Mouse (Mus musculus) myocyte (in vitro differentiated cells): ENCODE measurements around the gene Srrm3. TPM values are rescaled to one million over a fixed set of nuclear protein-coding genes. Genes with fewer than 3 reads are reported as not detected.

Experiments
- H3K27me3 ChIP-seq: one replicate; pipeline ENCODE4 v1.6.1; 2011; ENCODE audit not compliant: control insufficient read depth, insufficient read depth, insufficient read length
- H3K36me3 ChIP-seq: one replicate; pipeline ENCODE4 v1.6.1; 2011; ENCODE audit not compliant: control insufficient read depth, insufficient read depth
- H3K4me2 ChIP-seq: one replicate; pipeline ENCODE4 v1.6.1; 2011; ENCODE audit warnings: low read depth, control low read depth
- H3K4me3 ChIP-seq: one replicate; pipeline ENCODE4 v1.5.1; 2011; ENCODE audit warnings: mild to moderate bottlenecking, control low read depth, moderate library complexity
- H3K79me2 ChIP-seq: one replicate; pipeline ENCODE4 v1.6.1; 2011; ENCODE audit not compliant: control insufficient read depth, insufficient read depth
- H3ac ChIP-seq: one replicate; pipeline ENCODE4 v1.6.1; 2011; ENCODE audit not compliant: control insufficient read depth, insufficient read length
- CEBPB ChIP-seq: IDR thresholded peaks from 2 replicates; pipeline ENCODE4 v1.6.1; 2011; ENCODE audit warnings: mild to moderate bottlenecking, moderate library complexity; ENCODE audit not compliant: poor library complexity, insufficient read depth, severe bottlenecking
- E2F4 ChIP-seq: IDR thresholded peaks from one replicate; pipeline ENCODE4 v1.6.1; 2011; ENCODE audit warnings: mild to moderate bottlenecking, control low read depth, moderate library complexity; ENCODE audit not compliant: insufficient read depth
- MAX ChIP-seq: IDR thresholded peaks from one replicate; pipeline ENCODE4 v1.6.1; 2011; ENCODE audit warnings: low read depth, mild to moderate bottlenecking, control low read depth
- MYOD1 ChIP-seq, 3 experiments: IDR thresholded peaks; one replicate each; pipeline ENCODE4 v1.6.1; 2011; ENCODE audit warnings: control low read depth in 2 of 3, low read depth in 2 of 3, mild to moderate bottlenecking in 2 of 3, moderate library complexity in 1 of 3; ENCODE audit not compliant: insufficient read length in 2 of 3, control insufficient read depth in 1 of 3
- MYOG ChIP-seq, 3 experiments: IDR thresholded peaks; one replicate each; pipeline ENCODE4 v1.6.1; 2011; ENCODE audit warnings: control low read depth in 2 of 3, low read depth in 2 of 3, mild to moderate bottlenecking in 2 of 3; ENCODE audit not compliant: insufficient read length in 2 of 3, control insufficient read depth in 1 of 3, insufficient read depth in 1 of 3
- POLR2A ChIP-seq: IDR thresholded peaks from one replicate; pipeline ENCODE4 v1.6.1; 2011; ENCODE audit warnings: low read depth, mild to moderate bottlenecking, control low read depth, moderate library complexity; ENCODE audit not compliant: insufficient read length
- POLR2AphosphoS2 ChIP-seq: IDR thresholded peaks from one replicate; pipeline ENCODE4 v1.6.1; 2011; ENCODE audit warnings: low read depth, control low read depth; ENCODE audit not compliant: insufficient read length
- REST ChIP-seq: IDR thresholded peaks from one replicate; pipeline ENCODE4 v1.6.1; 2011; ENCODE audit warnings: mild to moderate bottlenecking, control low read depth, moderate library complexity; ENCODE audit not compliant: insufficient read depth, insufficient read length
- SRF ChIP-seq: IDR thresholded peaks from one replicate; pipeline ENCODE4 v1.6.1; 2011; ENCODE audit warnings: low read depth; ENCODE audit not compliant: control insufficient read depth, insufficient read length
- TCF12 ChIP-seq: IDR thresholded peaks from one replicate; pipeline ENCODE4 v1.6.1; 2011; ENCODE audit warnings: mild to moderate bottlenecking, control low read depth; ENCODE audit not compliant: poor library complexity, insufficient read depth, severe bottlenecking
- TCF3 ChIP-seq: IDR thresholded peaks from one replicate; pipeline ENCODE4 v1.6.1; 2011; ENCODE audit warnings: low read depth, control low read depth; ENCODE audit not compliant: insufficient read length
- USF1 ChIP-seq: IDR thresholded peaks from one replicate; pipeline ENCODE4 v1.6.1; 2011; ENCODE audit warnings: low read depth, mild to moderate bottlenecking, control low read depth, moderate library complexity
- polyA plus RNA-seq: library from polyadenylated mRNA; unstranded; fragments of >200 nt; fragmentation: generic; extraction: Trizol; gene quantifications from one replicate; pipeline ENCODE4 v1.2.1, GENCODE M21; 2012; ENCODE audit warnings: missing spikeins

Srrm3 gene
- polyA plus RNA-seq, 1 experiment, result not detected

- no peak overlapping the region for H3K4me2 ChIP-seq
- H3K79me2 ChIP-seq, result no peaks in the 10 kb centered on the region
- TF ChIP-seq USF1, result no peak
- no peak for TF ChIP-seq MAX
- no peak for TF ChIP-seq SRF
- no peak for TF ChIP-seq E2F4
- TF ChIP-seq POLR2AphosphoS2, result no peak
- TF ChIP-seq TCF3, result no peak
- TF ChIP-seq TCF12, result no peak
- no peak for TF ChIP-seq CEBPB
- TF ChIP-seq POLR2A, result no peak
- no peak for TF ChIP-seq MYOG (IDR thresholded peaks at IDR 0.05; ENCODE audit: control insufficient read depth in 1 of 3, insufficient read depth in 1 of 3, insufficient read length in 2 of 3, low read depth in 2 of 3)
- TF ChIP-seq MYOD1 (IDR thresholded peaks at IDR 0.05; ENCODE audit: control insufficient read depth in 1 of 3, insufficient read length in 2 of 3, low read depth in 2 of 3), result no peak
- TF ChIP-seq REST, result no peak
- H3K4me3 ChIP-seq, result no peak overlapping the region
- H3K36me3 ChIP-seq, result no peaks in the 10 kb centered on the region
- no peak overlapping the region for H3ac ChIP-seq
- H3K27me3 ChIP-seq, result no peaks in the 10 kb centered on the region
These were observed 92.3 kb downstream of the Srrm3 start for GRCm38 (mm10) chr5:135898995-135899394.

GRCm38 (mm10) chr5:135899833-135900232 is 93.1 kb downstream of the Srrm3 start:
- H3K4me2 ChIP-seq, result no peak overlapping the region
- TF ChIP-seq TCF12 (no peak), MYOD1 (IDR thresholded peaks at IDR 0.05; ENCODE audit: control insufficient read depth in 1 of 3, insufficient read length in 2 of 3, low read depth in 2 of 3) (no peak), REST (no peak), CEBPB (no peak), USF1 (no peak), E2F4 (no peak), MAX (no peak), MYOG (IDR thresholded peaks at IDR 0.05; ENCODE audit: control insufficient read depth in 1 of 3, insufficient read depth in 1 of 3, insufficient read length in 2 of 3, low read depth in 2 of 3) (no peak), TCF3 (no peak), SRF (no peak), POLR2A (no peak), POLR2AphosphoS2 (no peak)
- H3ac ChIP-seq, result no peak overlapping the region
- H3K27me3 ChIP-seq, result no peaks in the 10 kb centered on the region
- H3K36me3 ChIP-seq, result no peaks in the 10 kb centered on the region
- H3K4me3 ChIP-seq, result no peak overlapping the region
- H3K79me2 ChIP-seq, result no peaks in the 10 kb centered on the region

- H3K4me2 ChIP-seq, result no peak overlapping the region
- TF ChIP-seq TCF12 (no peak), MYOD1 (IDR thresholded peaks at IDR 0.05; ENCODE audit: control insufficient read depth in 1 of 3, insufficient read length in 2 of 3, low read depth in 2 of 3) (peak in 2 of 3 experiments; percentile 52 to 58)
- no peaks in the 10 kb centered on the region for H3K79me2 ChIP-seq
- H3K27me3 ChIP-seq, result no peaks in the 10 kb centered on the region
- no peak overlapping the region for H3K4me3 ChIP-seq
- H3ac ChIP-seq, result no peak overlapping the region
- no peaks in the 10 kb centered on the region for H3K36me3 ChIP-seq
These were observed 94.0 kb downstream of the Srrm3 start for GRCm38 (mm10) chr5:135900701-135901100.

- H3K79me2 ChIP-seq, result peaks cover 2% of the 10 kb centered on the region
- no peak overlapping the region for H3ac ChIP-seq
- H3K4me2 ChIP-seq, result no peak overlapping the region
- TF ChIP-seq POLR2AphosphoS2, result peak; percentile 33
- TF ChIP-seq E2F4, result no peak
- TF ChIP-seq REST, result no peak
- TF ChIP-seq TCF12, result no peak
- peaks cover 6% of the 10 kb centered on the region for H3K36me3 ChIP-seq
- H3K4me3 ChIP-seq, result no peak overlapping the region
- no peaks in the 10 kb centered on the region for H3K27me3 ChIP-seq
These were observed 94.8 kb downstream of the Srrm3 start for GRCm38 (mm10) chr5:135901354-135902095.

GRCm38 (mm10) chr5:135903058-135903457 is 96.4 kb downstream of the Srrm3 start:
- H3ac ChIP-seq, result no peak overlapping the region
- H3K27me3 ChIP-seq, result no peaks in the 10 kb centered on the region
- TF ChIP-seq MAX, result no peak
- no peak for TF ChIP-seq MYOG (IDR thresholded peaks at IDR 0.05; ENCODE audit: control insufficient read depth in 1 of 3, insufficient read depth in 1 of 3, insufficient read length in 2 of 3, low read depth in 2 of 3)
- H3K36me3 ChIP-seq, result peaks cover 11% of the 10 kb centered on the region
- H3K4me2 ChIP-seq, result no peak overlapping the region
- no peak overlapping the region for H3K4me3 ChIP-seq
- peaks cover 13% of the 10 kb centered on the region for H3K79me2 ChIP-seq
